Mouse (Mus musculus) retina, adult 2 months (tissue): Measurements from ENCODE around the gene Ksr2.
"Not testable (repeated sequence)": the region's sequence is repeated elsewhere in the genome, so short reads cannot be mapped to it uniquely, and the experiment has no call there.

Experiments used
- DNase-seq: peaks from one replicate; pipeline ENCODE4 v3.0.0-alpha.2; 2012; ENCODE audit warnings: low read depth, low spot score

Gene Ksr2

DNA sequence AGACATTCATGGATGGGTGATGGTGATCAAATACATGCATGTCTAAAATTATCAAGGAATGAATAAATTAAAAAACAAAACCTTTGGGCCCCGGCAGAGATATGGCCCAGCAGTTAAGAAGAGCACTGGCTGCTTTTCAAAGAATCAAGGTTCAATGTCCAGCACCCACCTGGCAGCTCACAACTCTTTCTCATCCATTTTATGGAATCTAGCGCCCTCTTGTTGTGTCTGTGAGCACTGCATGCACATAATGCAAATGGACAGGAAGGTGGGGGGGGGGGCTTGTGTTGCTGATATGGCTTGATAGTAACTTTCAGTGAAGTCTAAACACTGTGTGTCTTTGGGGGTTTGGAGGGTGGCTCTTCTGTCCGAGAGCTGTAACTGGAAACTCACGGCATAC, 5.6 kb upstream of the Ksr2 start:
- no peak for DNase-seq

DNA sequence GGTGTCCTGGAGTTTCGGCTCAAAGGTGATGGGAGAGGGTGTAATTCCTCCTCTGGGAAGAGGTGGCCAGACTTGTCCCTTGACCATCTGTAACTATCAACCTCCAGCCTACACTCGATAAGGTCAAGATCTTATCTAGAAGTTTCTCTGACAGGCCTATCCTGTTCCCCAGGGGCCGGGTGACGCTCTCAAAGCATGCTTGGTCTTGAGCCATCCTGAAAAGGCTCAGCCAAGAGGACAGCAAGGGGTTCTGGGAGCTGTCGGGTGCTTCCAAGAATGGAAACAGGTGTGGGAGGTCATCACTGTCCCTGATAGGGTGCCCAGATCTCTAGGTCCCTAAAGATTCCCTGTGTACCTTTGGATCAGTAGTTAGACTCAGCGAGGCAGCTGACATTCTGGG, 4.4 kb upstream of the Ksr2 start:
- no peak for DNase-seq

DNA sequence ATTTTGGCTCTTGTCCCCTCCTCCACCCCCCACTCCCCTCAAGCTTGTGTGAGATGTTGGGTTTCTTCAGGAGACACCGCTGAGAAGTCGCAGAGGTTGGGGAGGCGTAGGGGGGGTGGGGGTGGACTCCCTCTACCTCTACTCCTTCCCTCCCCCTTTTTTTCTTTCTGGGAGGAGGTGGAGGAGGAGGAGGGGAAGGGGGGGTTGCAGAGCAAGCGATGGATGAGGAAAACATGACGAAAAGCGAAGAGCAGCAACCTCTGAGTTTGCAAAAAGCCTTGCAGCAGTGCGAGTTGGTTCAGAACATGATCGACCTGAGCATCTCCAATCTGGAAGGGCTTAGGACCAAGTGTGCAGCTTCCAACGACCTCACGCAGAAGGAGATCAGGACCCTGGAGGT, 811 bp downstream of the Ksr2 start:
- no peak for DNase-seq

DNA sequence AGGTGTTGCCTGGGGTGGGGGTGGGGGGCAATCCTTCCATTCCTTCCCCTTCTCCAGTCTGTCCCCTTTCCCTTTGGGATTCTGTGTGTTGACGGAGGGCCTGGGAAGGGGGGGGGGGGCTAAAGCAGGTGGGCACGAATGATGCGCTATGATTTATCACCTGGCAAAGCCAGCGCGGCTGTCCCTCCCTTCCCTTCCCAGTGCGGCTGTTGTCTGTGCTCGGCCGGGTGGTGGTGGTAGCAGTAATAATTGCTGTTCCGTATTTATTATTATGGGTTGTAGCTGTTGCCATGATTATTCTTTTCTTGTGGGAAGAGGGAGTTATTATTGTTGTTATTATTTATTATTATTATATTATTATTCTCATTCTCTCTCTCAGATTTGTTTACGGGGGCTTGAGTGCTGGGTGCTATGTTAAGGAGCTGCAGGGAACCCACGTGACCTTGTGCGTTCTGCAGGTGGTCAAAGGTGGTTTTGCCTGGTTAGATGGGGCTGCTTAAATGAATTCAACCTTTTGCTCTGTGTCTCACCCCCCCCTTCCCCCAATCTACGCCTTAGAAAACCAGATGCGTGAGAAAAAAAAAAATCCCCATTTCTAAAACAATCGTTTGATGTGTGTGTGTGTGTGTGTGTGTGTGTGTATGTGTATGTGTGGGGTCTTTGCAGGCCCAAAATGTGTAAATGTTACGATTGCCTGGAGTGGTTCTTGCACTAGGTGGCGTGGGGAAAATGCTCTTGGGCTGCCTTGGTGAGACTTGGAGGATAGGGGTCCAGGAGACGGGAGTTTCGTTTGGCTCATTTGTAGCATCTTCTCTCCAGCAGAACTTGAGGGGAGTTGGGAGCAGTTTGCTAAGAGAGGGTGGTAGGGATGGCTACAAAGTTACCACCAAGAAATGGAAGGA, 1.5 kb downstream of the Ksr2 start:
- DNase-seq: no peak

DNA sequence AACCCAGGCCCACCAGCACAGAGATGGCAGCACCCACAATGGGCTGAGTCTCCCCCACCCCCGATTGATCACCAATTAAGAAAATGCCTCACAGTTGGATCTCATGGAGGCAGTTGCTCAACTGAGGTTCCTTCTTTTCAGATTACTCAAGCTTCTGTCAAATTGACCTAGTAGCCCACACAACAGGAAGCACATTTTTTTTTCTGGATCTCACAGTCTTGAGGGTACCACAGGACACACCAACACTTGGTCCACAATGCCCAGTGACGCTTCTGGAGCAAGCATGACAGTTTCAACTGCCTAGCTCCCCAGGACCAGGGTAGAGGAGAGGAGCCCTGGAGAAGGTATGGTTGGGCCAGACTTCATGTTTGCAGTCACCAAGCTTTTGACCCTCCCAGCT, 3.6 kb downstream of the Ksr2 start:
- no peak for DNase-seq

DNA sequence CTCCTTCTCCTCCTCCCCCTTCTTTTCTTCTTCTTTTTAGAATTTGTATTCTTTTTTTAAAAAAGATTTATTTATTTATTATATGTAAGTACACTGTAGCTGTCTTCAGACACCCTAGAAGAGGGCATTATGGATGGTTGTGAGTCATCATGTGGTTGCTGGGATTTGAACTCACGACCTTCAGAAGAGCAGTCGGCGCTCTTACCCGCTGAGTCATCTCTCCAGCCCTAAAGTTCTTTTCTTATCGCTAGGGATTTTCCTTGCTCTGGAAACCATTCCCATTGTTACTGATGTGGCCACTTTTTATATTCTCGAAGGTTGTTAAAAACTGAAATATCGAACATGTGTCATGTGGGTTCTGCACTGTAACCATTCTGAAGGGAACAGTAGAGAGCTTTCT, 19.7 kb downstream of the Ksr2 start:
- DNase-seq: not testable (repeated sequence)

DNA sequence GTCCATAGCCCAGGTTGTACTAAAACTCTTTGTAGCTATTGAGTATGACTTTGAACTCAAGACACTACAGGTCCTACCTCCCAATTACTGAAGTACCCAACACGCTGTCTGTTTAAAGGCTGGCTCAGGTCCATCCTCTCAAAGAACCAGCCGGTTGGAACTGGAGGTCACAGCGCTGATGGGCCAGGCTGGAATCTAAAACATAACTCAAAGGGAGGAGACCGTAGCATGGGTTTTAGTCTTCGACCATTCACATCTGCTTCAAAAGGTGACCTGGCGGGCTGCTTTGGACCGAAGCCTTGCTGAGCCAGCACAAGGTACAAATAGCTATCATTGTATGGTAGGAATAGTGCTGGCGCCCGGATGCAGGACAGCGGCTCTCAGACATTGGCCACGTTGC, 26.5 kb downstream of the Ksr2 start:
- DNase-seq: no peak

DNA sequence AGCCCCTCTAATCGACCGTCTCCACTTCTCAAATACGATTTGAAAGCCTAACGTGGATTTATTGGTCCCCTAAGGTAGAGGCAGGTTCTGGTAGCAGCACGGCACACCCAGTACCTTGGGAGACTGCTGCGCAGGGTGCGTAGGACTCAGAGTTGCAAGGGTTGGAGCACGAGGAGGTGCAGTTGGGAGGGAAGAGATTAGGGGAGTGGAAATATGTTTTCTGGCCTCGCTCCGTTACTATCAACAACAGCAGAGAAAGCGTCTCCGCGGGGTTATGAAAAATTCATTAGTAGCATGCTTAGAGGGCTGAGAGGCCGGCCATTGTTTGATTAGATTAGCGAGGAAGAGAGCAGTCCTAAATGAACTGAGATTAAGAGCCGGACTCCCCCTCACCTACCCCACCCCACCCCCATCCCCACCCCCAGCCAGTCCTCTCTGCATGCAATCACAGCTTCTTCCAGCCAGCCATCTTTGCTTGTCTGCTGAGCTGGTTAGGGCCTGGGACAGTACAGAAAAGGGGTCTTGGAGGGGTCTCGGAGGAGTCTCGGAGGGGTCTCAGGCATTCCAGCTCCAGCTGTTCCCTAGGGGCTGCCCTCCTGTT, 27.5 kb downstream of the Ksr2 start:
- no peak for DNase-seq

DNA sequence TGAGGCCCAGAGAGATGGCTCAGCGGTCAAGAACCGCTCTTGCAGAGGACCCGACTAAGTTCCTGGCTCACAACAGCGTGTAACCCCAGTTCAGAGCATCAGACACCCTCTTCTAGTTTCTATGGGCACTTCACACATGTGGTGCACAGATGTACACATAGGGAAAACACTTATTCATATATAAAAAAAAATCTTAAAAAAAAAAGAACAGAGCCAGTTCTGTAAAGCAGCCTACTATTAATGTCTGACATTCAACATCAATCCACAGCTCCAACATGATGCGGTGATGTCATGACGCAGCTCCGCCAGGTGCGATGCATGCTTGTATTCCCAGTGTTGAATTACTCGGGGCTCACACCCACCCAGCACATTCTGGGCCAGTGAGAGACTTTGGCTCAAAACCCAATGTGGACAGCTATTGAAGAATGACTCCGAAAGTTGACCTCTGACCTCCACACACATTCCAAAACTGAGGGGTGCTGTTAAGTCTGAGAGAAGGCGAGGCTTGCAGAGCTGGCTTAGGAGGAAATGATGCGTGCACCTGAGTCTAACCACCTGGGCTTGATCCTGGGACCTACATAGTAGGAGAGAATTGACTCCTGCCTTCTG, 28.5 kb downstream of the Ksr2 start:
- no peak for DNase-seq

DNA sequence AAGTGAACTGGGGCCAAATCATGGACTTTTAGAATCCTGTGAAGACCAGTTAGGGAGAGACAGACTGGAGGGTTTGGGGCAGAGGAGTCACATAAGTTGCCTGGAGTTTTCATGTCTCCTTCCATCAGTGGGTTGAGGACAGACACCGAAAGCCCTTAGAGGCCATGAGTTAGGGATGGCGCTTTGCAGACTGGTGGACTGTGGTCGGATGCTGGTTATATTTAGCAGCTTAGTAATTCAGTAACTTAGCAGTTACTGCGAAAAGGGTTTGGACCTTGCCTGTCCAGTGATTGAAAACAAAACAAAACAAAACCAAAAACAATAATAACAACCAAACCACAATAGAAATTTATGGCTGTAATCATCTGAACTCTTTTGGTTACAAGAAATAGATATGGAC, 29.3 kb downstream of the Ksr2 start:
- no peak for DNase-seq

DNA sequence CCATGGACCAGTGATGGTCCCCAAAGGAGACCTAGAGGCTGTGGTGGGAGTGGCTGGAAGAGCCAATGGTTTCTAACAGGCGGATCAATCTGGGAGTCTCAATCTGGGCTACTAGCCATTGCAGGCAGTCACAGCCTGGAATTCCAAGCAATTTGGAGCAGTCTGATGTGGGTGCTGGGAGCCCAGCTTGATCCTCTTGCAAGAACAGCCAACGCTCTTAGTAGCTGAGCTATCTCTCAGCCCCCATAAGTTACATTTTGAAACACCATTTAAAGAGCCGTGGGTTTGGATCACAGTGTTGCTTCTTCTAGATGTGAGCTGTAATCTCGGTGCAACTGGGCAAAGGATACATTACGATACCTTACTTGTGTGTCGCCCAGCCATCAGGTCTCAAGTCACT, 30.1 kb downstream of the Ksr2 start:
- no peak for DNase-seq

DNA sequence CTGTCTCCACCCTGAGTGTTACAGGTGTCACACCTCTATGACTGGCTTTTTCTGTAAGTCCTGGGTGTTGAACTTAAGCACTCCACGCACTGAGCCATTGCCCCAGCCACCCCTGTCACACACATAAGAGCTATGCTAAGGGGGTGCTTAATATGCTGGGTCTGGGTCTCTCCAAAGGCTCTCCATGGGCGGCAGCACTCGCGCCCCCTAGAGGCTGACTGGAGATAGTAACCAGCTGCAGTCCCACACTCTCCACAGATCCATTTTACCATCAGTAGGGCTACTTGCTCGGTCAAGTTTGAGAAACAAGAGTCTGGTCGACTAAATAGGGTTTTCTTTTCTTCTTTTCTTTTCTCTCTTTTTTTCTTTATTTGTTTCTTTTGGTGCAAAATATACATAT, 33.9 kb downstream of the Ksr2 start:
- no peak for DNase-seq

DNA sequence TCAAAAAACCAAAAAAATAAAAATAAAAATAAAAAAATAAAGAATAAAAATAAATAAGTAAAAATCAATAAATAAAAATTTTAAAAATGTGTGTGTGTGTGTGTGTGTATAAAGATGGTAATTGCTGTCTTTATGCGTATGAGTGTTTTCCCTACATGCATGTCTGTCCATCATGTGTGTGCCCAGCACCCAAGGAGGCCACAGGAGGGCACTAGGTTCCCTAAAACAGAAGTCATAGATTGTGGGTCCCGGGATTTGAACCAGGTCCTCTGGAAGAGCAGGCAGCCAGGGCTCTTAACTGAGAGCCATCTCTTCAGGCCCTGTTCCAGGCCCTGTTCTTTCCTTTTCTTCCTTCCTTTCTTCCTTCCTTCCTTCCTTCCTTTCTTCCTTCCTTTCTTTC, 38.2 kb downstream of the Ksr2 start:
- DNase-seq: no peak

DNA sequence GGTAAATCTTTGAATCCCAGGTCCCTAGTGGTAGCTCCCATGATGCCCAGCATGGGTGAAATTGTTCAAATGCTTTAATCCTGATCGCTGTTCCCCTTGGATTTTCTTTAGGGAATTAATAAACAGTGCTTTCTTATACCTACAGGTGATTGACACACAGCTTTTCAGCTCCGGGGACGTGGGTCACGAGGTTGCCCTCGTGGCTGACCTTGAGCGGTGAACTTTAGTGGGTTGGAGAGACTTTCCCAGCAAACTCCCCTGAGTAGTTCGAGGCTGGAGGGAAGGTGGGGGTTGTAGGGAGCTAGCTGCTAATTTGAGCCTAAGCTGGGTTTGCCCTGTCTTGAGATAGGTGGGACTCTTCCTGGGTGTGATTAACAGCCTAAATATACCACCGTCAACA, 41.7 kb downstream of the Ksr2 start:
- no peak for DNase-seq

DNA sequence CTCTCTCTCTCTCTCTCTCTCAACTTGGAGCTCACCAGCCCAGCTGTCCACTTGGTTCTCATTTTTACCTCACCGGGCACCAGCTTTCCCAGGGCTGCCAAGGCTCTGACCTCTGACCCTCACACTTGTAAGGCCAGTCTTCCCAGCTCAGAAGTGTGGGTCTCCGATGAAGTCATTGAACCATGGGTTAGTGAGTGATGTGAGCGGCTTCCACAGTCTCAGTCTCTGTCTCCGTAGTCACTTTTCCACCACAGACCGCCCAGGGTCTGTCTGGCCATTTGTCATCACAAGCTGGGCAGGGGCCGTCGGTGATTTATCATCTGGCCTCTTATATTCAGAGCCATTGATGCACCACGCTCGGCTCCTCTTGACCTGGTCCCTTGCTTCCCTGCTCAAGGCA, 43.3 kb downstream of the Ksr2 start:
- DNase-seq: no peak

DNA sequence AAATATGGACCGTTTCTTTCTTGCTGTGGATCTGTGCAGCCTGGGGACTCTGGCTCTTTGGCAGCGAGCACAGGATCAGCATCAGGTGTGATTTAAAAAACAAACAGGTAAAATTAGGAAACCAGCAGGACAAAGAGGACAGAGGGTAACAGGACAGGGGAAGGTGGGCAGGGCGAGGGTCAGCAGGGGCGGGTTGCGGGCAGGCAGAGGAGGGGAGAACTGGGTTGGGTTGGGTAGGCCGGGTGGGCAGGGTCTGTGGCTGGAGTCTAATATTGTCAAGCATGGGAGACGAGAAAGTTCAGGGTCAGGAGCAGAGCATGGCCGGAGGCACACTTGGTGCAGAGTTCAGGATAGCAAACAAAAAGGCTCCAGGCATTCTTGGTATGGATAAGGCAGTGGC, 43.8 kb downstream of the Ksr2 start:
- no peak for DNase-seq

DNA sequence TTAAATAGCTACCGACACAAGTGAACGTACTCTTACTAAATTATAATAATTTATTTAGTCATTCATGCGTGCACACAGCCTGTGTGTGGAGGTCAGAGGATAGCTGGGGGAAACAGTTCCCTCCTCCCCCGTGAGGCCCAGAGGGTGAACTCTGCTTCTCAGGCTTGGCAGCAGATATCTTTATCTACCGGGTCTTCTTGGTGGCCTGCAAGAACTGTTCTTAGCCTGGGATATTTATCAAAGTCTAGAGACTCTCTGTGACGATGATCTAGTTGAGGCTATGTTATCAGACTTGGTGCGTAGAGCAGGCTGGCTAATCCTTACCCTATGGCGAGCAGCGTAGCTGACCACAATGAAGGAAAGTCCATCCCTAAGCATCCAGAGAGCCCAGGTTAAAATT, 45.1 kb downstream of the Ksr2 start:
- no peak for DNase-seq

DNA sequence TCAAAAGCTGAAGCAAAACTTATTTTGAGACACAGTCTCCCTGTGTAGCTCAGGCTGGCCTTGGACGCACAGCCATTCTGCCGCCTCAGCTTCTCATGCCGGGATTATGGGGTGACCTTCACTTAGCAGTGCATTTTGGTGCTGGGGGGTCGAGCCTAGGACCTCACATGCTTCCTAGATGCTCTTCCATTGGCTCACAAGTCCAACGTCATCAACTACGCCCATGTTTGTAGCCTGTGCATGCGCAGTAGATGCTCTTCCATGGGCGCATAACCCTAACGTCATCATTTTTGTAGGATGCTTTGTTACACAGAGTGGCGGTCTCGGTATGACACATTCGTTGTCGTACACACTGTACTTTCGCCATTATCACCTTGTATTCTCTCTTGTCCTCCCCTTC, 46.5 kb downstream of the Ksr2 start:
- DNase-seq: no peak

DNA sequence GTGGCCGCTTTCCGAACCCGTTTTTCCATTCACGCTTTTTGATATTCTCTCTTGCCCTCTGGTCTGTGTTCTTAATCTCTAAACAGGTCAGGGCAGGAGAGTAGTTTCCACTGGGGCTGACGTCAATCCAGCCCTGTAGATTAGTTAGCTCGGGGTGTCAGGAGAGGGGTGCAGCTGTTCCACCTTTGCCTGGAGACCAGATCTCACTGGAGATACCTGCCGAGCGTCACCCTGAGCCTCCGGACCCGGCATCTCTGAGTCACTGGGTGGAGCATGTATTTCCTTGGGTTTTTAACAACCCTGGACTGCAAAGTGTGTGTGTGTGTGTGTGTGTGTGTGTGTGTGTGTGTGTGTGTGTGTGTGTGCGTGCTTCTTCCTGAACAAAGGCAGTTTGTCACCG, 53.3 kb downstream of the Ksr2 start:
- DNase-seq: no peak

DNA sequence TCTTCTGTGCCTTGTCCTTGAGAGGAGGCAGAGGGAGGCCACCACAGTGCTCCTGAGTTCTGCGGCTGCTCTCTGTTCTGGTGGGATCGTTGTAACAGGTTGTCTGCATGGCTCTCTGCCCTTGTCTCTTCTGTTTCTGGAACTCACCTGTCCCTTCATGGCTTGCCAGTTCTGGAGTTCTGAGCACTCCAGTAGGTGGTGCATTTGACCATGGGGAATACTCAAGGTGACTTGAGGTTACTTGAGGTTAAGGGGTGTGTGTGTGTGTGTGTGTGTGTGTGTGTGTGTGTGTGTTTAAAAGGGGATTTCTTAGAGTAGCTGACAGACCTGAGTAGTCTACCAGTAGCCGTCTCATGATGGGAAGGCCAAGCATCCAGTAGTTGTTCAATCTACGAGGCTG, 55.2 kb downstream of the Ksr2 start:
- DNase-seq: no peak

DNA sequence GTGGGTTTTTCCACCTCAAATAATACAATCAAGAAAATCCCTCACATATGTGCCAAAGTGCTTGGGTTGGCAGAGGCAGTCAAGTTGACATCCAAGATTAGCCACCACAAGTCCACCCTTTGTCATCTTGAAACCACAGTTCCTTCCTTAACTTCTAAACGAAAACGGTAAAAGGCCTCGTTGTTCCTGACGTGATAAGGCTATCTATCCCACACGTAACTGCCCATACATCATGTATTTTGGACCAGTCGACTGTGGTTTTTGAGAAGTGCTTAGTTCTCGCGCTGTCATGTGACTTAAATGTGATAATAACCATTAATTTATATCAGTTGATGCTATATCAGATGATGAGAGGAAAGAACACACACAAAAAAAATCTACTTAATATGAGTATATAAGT, 55.8 kb downstream of the Ksr2 start:
- no peak for DNase-seq

DNA sequence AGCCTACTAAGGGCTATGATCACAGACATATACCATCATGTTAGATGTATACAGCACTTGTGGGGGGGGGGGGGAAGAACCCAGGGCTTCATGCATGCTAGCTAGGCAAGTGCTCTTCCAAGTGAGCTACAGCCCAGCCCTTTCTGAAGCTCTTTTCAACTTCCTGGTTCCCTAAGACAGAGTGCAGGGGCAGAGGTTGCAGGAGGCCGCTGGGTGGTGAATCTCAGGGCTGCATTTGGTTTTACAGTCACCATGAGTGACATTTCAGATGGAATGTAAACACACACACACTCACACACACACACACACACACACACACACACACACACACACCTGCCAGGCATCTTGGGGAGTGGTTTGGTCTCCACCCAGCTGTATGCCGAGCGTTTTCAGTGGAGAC, 67.4 kb downstream of the Ksr2 start:
- DNase-seq: no peak

DNA sequence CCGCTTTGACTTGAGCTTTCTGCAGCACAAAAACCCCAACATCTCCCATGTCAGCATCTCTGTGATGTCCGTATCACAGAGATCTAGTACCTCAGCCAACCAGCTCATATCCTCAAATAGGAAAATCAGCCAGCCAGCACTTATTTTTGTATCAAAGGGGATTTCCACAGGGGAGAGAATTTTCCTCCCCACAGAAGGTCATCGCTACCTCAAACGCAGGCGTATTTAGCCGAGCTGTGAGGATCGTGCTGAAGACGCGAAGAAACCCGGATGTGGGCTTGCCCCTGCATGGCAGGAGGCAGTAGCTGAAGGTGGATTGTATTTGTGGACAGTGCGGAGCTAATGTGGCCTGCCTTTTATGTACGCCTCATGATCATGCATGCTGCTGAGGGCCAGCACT, 67.8 kb downstream of the Ksr2 start:
- no peak for DNase-seq
